Mouse (Mus musculus): Measurements from ENCODE around the gene Teddm1b. TPM values are rescaled to one million over a fixed set of nuclear protein-coding genes. Genes with fewer than 3 reads are reported as not detected.
"Not testable (repeated sequence)": the region's sequence is repeated elsewhere in the genome, so short reads cannot be mapped to it uniquely, and the experiment has no call there.

Teddm1b gene
- 0.33 and 0.44 TPM in 2 replicates for polyA plus RNA-seq (2015; fragmentation: Nextera tagmentation; extraction: Ambion mirVana)

GRCm38 (mm10) chr1:153874045-153874444 lies at the start of gene Teddm1b:
Teddm1b (plus strand) TSS chr1:153874345.
- 96% methylated on average over 6 of the region's 6 CpGs for WGBS

GRCm38 (mm10) chr1:153830746-153831145 lies 43.4 kb upstream of the Teddm1b start:
- Histone ChIP-seq H3K36me3 (no peaks in the 10 kb centered on the region), H3K9ac (replicated peaks) (no peak overlapping the region), H3K9me3 (replicated peaks) (no peaks in the 10 kb centered on the region), H3K27me3 (replicated peaks) (no peaks in the 10 kb centered on the region), H3K27ac (replicated peaks) (no peak overlapping the region), H3K4me2 (no peak overlapping the region), H3K4me3 (replicated peaks) (no peak overlapping the region), H3K4me1 (no peaks in the 10 kb centered on the region)
- 82% methylated on average over 4 of the region's 4 CpGs for WGBS
- no peak for ATAC-seq (ENCODE audit: low FRiP score)

More at GRCm38 (mm10) chr1:153874045-153874444, at the start of gene Teddm1b:
- no peak within 1 kb of the TSS for H3K4me3 ChIP-seq (replicated peaks)
- no peak within 1 kb of the TSS for H3K9ac ChIP-seq (replicated peaks)
- no peaks in the 10 kb centered on the region for H3K27me3 ChIP-seq (replicated peaks)
- H3K27ac ChIP-seq (replicated peaks) = no peak within 1 kb of the TSS
- no peak for ATAC-seq (ENCODE audit: low FRiP score)
- no peaks in the 10 kb centered on the region for H3K36me3 ChIP-seq
- no peaks in the 10 kb centered on the region for H3K9me3 ChIP-seq (replicated peaks)
- H3K4me2 ChIP-seq = no peak within 1 kb of the TSS
- no peaks in the 10 kb centered on the region for H3K4me1 ChIP-seq

DNA sequence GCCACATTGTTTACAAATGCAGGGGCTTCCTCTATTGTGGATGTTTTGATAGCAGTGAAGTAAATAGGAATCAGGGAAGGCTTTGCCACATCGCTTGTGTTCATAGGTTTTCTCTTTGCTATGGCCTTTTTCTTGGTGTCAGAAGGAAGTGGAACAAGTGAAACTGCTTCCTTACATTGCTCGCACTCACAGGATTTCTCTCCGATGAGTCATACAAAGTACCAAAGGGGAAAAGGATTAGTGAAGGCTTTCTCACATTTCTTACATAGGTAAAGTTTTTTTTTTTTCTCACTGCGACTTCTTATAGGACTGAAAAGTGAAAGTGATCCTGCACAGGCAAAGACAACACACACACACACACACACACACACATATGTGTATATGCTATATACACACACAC lies 38.1 kb upstream of the Teddm1b start:
- no peak overlapping the region for H3K4me3 ChIP-seq (replicated peaks)
- WGBS = 87% methylated on average over 4 of the region's 4 CpGs
- no peaks in the 10 kb centered on the region for H3K4me1 ChIP-seq
- ATAC-seq (ENCODE audit: low FRiP score) = no peak
- H3K4me2 ChIP-seq = no peak overlapping the region
- H3K27ac ChIP-seq (replicated peaks) = no peak overlapping the region
- H3K9me3 ChIP-seq (replicated peaks) = no peaks in the 10 kb centered on the region
- no peaks in the 10 kb centered on the region for H3K27me3 ChIP-seq (replicated peaks)
- no peaks in the 10 kb centered on the region for H3K36me3 ChIP-seq
- H3K9ac ChIP-seq (replicated peaks) = no peak overlapping the region

DNA sequence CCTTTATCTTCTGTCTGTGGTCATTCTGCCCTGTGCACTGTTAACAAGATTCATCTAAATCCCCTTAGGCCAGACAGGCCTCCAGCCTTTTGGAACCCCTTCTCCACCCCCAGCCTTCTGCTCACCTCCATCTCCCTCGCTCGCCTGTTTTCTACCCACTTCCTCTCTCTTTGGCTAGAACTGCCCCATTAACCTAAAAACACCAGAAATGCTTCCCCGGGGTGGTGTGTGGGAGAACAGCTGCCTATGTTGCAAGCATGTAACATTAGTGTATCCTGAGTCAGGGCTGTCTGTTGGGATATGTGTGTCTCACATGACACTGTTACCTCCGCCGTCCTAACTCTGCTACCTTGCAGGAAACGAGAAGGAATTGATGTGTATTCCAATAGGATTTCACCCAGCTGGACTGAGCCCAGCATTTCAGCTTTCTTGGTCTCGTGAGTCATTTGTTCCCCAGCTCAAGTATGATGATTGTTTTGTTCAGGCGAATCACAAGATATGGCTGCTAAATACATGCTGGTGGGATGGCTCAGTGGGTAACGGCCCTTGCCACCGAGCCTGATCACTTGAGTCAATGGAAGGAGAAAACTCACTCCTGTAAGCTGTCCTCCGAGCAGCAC lies 31.9 kb upstream of the Teddm1b start:
- no peak for ATAC-seq (ENCODE audit: low FRiP score)
- no peak overlapping the region for H3K27ac ChIP-seq (replicated peaks)
- WGBS = 79% methylated on average over 11 of the region's 11 CpGs
- no peaks in the 10 kb centered on the region for H3K36me3 ChIP-seq
- H3K9ac ChIP-seq (replicated peaks) = no peak overlapping the region
- H3K27me3 ChIP-seq (replicated peaks) = no peaks in the 10 kb centered on the region
- no peak overlapping the region for H3K4me3 ChIP-seq (replicated peaks)
- H3K4me2 ChIP-seq = no peak overlapping the region
- no peaks in the 10 kb centered on the region for H3K9me3 ChIP-seq (replicated peaks)
- H3K4me1 ChIP-seq = no peaks in the 10 kb centered on the region; the same call in 1 of the 2 replicates

- Histone ChIP-seq H3K27ac (replicated peaks) (no peak within 1 kb of the TSS), H3K27me3 (replicated peaks) (no peaks in the 10 kb centered on the region), H3K9ac (replicated peaks) (no peak within 1 kb of the TSS), H3K36me3 (no peaks in the 10 kb centered on the region), H3K9me3 (replicated peaks) (no peaks in the 10 kb centered on the region), H3K4me2 (no peak within 1 kb of the TSS), H3K4me3 (replicated peaks) (no peak within 1 kb of the TSS), H3K4me1 (no peaks in the 10 kb centered on the region; the same call in 1 of the 2 replicates)
- no peak for ATAC-seq (ENCODE audit: low FRiP score)
- WGBS = 97% methylated on average over 8 of the region's 8 CpGs
Measured at GRCm38 (mm10) chr1:153844042-153844441, 30.1 kb upstream of the Teddm1b start, which contains the start of gene Rgsl1. Rgsl1 (minus strand) TSS chr1:153844142.

GRCm38 (mm10) chr1:153846420-153846819 lies 27.7 kb upstream of the Teddm1b start:
- Histone ChIP-seq H3K36me3 (no peaks in the 10 kb centered on the region), H3K4me2 (no peak overlapping the region), H3K4me3 (replicated peaks) (no peak overlapping the region), H3K4me1 (no peaks in the 10 kb centered on the region; the same call in 1 of the 2 replicates), H3K9me3 (replicated peaks) (no peaks in the 10 kb centered on the region), H3K27ac (replicated peaks) (no peak overlapping the region), H3K9ac (replicated peaks) (no peak overlapping the region), H3K27me3 (replicated peaks) (no peaks in the 10 kb centered on the region)
- ATAC-seq (ENCODE audit: low FRiP score) = no peak
- 86% methylated on average over 7 of the region's 7 CpGs for WGBS

- no peaks in the 10 kb centered on the region for H3K36me3 ChIP-seq
- no peaks in the 10 kb centered on the region; the same call in 1 of the 2 replicates for H3K4me1 ChIP-seq
- no peak overlapping the region for H3K4me3 ChIP-seq (replicated peaks)
- no peak overlapping the region for H3K4me2 ChIP-seq
- ATAC-seq (ENCODE audit: low FRiP score) = peak; percentile 69; the same call in 1 of the 2 replicates
- H3K27me3 ChIP-seq (replicated peaks) = no peaks in the 10 kb centered on the region
- no peak overlapping the region for H3K9ac ChIP-seq (replicated peaks)
- H3K9me3 ChIP-seq (replicated peaks) = no peaks in the 10 kb centered on the region
- WGBS = 28% methylated on average over 6 of the region's 6 CpGs
- no peak overlapping the region for H3K27ac ChIP-seq (replicated peaks)
Measured at GRCm38 (mm10) chr1:153846867-153847266, 27.3 kb upstream of the Teddm1b start.

DNA sequence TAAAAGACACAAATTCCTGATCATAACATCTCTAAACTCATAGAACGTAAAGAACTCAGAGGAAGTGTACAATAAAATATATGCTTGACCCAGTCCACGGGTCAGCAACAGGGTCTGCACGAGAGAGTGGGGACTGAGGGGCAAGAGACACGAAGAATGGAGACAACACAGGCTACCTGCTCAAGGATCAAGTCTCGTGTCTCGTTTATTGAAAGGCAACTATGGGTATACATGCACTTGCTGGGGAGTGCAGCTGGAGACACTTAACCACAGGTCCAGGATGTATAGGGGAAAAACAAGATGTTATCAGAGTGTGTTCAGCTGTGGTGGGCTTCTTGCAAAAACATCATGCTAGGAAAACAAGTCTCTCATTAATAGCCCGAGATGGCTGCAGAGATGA lies 21.4 kb upstream of the Teddm1b start:
- not testable (repeated sequence) for H3K36me3 ChIP-seq; H3K27me3 ChIP-seq (replicated peaks); H3K27ac ChIP-seq (replicated peaks); ATAC-seq (ENCODE audit: low FRiP score); H3K9ac ChIP-seq (replicated peaks); H3K4me3 ChIP-seq (replicated peaks); H3K4me1 ChIP-seq; H3K9me3 ChIP-seq (replicated peaks); H3K4me2 ChIP-seq
- 87% methylated on average over 7 of the region's 7 CpGs for WGBS

- 80% methylated on average over 8 of the region's 8 CpGs for WGBS
- ATAC-seq (ENCODE audit: low FRiP score) = no peak
- Histone ChIP-seq H3K36me3 (no peaks in the 10 kb centered on the region), H3K4me1 (no peaks in the 10 kb centered on the region), H3K4me2 (no peak overlapping the region), H3K9ac (replicated peaks) (no peak overlapping the region), H3K9me3 (replicated peaks) (no peaks in the 10 kb centered on the region), H3K27ac (replicated peaks) (no peak overlapping the region), H3K27me3 (replicated peaks) (no peaks in the 10 kb centered on the region), H3K4me3 (replicated peaks) (no peak overlapping the region)
Measured at GRCm38 (mm10) chr1:153855946-153856345, 18.2 kb upstream of the Teddm1b start.

DNA sequence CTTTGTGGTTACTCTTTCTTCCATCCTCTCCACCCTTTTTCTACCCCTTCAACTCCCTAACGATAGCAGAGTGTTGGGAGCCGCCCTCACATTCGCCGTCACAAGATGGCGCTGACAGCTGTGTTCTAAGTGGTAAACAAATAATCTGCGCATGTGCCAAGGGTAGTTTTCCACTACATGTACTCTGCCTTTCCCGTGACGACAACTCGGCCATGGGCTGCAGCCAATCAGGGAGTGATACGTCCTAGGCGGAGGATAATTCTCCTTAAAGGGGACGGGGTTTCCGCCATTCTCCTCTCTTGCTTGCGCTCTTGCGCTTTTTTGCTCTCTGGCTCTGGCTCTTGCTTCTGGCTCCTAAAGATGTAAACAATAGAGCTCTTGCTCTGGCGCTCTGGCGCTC lies 6.2 kb downstream of the Teddm1b start:
- not testable (repeated sequence) for H3K27me3 ChIP-seq (replicated peaks); H3K4me3 ChIP-seq (replicated peaks); H3K4me1 ChIP-seq; H3K4me2 ChIP-seq; H3K9ac ChIP-seq (replicated peaks); H3K36me3 ChIP-seq; H3K27ac ChIP-seq (replicated peaks); ATAC-seq (ENCODE audit: low FRiP score); H3K9me3 ChIP-seq (replicated peaks)
- WGBS = 96% methylated on average over 17 of the region's 17 CpGs

- Histone ChIP-seq H3K9ac (replicated peaks) (no peak overlapping the region), H3K27me3 (replicated peaks) (no peaks in the 10 kb centered on the region), H3K4me3 (replicated peaks) (no peak overlapping the region), H3K36me3 (no peaks in the 10 kb centered on the region), H3K9me3 (replicated peaks) (no peaks in the 10 kb centered on the region), H3K4me2 (no peak overlapping the region), H3K4me1 (0 out of 2 replicates have a peak, but pooled peaks cover 3% of the 10 kb centered on the region), H3K27ac (replicated peaks) (no peak overlapping the region)
- no peak for ATAC-seq (ENCODE audit: low FRiP score)
- 45% methylated on average over 17 of the region's 17 CpGs for WGBS
Measured at GRCm38 (mm10) chr1:153886024-153886633, 12.0 kb downstream of the Teddm1b start.

GRCm38 (mm10) chr1:153890121-153890520 lies 16.0 kb downstream of the Teddm1b start:
- peaks cover 12% of the 10 kb centered on the region for H3K4me1 ChIP-seq
- no peaks in the 10 kb centered on the region for H3K36me3 ChIP-seq
- no peak overlapping the region for H3K27ac ChIP-seq (replicated peaks)
- no peak for ATAC-seq (ENCODE audit: low FRiP score)
- H3K9ac ChIP-seq (replicated peaks) = no peak overlapping the region
- no peak overlapping the region for H3K4me2 ChIP-seq
- no peaks in the 10 kb centered on the region for H3K27me3 ChIP-seq (replicated peaks)
- 94% methylated on average over 10 of the region's 10 CpGs for WGBS
- H3K4me3 ChIP-seq (replicated peaks) = no peak overlapping the region
- H3K9me3 ChIP-seq (replicated peaks) = no peaks in the 10 kb centered on the region
